Mouse (Mus musculus): Measurements from ENCODE around the gene Shc3.

The Shc3 gene

DNA sequence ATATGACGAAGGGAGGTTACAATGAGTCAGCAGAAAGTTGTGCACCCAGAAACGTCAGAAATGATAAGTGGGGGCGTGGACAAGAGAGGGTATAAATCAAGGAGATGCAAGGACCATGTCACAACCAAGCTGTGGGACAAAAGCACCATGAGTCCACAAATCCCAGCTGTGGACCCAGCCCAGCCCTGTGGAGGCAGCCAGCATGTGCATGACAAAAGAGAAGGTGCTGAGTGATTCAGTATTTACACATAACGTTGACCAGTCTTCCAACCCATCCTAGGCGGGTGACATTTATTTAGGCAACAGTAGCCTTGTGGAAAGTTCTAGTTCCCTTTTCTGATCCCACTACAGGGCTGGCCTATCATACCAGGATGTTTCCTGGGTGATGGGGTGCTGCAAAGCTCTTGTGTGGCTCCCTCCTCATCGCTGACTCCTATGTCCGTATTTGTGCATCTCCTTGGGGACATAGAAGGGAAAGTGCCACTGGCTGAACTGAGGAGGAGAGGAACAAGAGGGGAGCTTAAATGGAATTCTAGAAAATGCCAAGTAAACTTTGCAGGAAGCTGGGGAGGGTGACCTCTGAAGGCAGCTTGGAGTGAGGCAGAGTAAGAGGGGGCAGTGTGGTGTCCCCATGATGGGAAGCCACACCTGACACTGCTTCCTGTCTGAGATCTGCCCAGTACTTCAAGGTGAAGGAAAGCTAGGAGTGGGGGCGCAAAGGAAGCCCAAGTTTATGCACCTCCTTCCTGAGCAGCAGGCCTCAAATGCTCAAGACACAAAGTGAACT, 77.4 kb downstream of the Shc3 start:
- in situ Hi-C loops (cut with MboI; ENCODE audit: unreplicated experiment in 2 of 2), result loop anchor here in 1 of 2 experiments (25.0 kb wide), 1 partner anchor 1195 kb away; no protein-coding TSS in a partner anchor

GRCm38 (mm10) chr13:51490195-51490594, 79.0 kb downstream of the Shc3 start:
- in situ Hi-C loops (cut with MboI; ENCODE audit: unreplicated experiment in 2 of 2), result loop anchor here in 1 of 2 experiments (25.0 kb wide), 1 partner anchor 1197 kb away; no protein-coding TSS in a partner anchor

- in situ Hi-C loops (cut with MboI; ENCODE audit: unreplicated experiment in 2 of 2), result loop anchor here in 1 of 2 experiments (25.0 kb wide), 1 partner anchor 1198 kb away; no protein-coding TSS in a partner anchor
These were observed 80.3 kb downstream of the Shc3 start for GRCm38 (mm10) chr13:51488945-51489344.

- in situ Hi-C loops (cut with MboI; ENCODE audit: unreplicated experiment in 2 of 2), result loop anchor here in 1 of 2 experiments (25.0 kb wide), 1 partner anchor 1202 kb away; no protein-coding TSS in a partner anchor
These were observed 83.9 kb downstream of the Shc3 start for GRCm38 (mm10) chr13:51485291-51485690.

GRCm38 (mm10) chr13:51482786-51483185, 86.4 kb downstream of the Shc3 start:
- in situ Hi-C loops (cut with MboI; ENCODE audit: unreplicated experiment in 2 of 2), result loop anchor here in 1 of 2 experiments (25.0 kb wide), 1 partner anchor 1205 kb away; no protein-coding TSS in a partner anchor

GRCm38 (mm10) chr13:51480341-51481011, 88.7 kb downstream of the Shc3 start:
- in situ Hi-C loops (cut with MboI; ENCODE audit: unreplicated experiment in 2 of 2), result loop anchor here in 1 of 2 experiments (25.0 kb wide), 1 partner anchor 1207 kb away; no protein-coding TSS in a partner anchor

DNA sequence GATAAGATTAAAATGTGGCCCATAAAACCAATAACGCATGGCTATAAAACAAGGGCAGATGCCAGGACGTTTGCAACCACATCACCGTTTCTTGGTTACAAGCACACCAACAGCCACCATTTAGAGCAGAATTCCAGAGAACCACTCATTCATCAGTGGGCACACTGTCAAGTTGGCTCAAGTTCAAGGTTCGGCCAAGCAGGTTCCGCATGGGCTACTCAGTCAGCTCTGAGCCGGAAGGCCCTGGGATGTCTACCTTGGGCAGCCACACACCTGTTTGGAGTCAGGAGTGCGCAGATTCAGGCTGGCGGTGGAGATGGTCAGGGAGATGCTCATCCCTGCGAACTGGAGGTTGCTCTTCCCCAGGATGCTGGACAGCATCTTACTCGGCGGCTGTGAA, 89.4 kb downstream of the Shc3 start:
- in situ Hi-C loops (cut with MboI; ENCODE audit: unreplicated experiment in 2 of 2), result loop anchor here in 1 of 2 experiments (25.0 kb wide), 1 partner anchor 1207 kb away; no protein-coding TSS in a partner anchor

- in situ Hi-C loops (cut with MboI; ENCODE audit: unreplicated experiment in 2 of 2), result loop anchor here in 1 of 2 experiments (25.0 kb wide), 1 partner anchor 1210 kb away; no protein-coding TSS in a partner anchor
These were observed 92.2 kb downstream of the Shc3 start for GRCm38 (mm10) chr13:51476991-51477390.

DNA sequence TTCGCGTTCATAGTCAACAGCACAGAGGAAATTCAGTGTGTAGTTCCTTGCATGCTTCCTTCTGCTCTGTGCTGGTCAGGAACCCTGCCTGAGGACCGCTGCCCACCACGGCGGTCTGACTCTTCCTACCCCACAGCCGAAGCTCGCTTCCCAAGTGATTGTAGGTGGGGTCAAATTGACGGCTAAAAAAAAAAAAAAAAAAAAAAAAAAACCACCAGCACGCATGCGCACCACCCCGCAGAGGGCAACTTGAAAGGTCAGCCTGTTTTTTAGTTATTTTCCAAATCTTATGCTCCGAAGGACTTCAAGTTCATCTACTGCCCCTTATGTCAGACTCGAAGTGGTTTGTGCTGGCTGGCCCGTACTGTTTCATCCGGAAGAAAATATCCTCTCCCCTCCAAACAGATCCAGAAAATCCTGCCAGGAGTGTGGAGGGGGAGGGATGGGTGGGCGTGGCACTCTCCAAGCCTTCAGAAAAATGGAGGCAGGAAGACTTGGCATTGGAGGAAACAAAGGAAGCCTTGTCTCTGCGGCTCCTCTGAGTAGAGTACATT, 100.4 kb downstream of the Shc3 start:
- in situ Hi-C loops (cut with MboI; ENCODE audit: unreplicated experiment in 2 of 2), result no loop called here

DNA sequence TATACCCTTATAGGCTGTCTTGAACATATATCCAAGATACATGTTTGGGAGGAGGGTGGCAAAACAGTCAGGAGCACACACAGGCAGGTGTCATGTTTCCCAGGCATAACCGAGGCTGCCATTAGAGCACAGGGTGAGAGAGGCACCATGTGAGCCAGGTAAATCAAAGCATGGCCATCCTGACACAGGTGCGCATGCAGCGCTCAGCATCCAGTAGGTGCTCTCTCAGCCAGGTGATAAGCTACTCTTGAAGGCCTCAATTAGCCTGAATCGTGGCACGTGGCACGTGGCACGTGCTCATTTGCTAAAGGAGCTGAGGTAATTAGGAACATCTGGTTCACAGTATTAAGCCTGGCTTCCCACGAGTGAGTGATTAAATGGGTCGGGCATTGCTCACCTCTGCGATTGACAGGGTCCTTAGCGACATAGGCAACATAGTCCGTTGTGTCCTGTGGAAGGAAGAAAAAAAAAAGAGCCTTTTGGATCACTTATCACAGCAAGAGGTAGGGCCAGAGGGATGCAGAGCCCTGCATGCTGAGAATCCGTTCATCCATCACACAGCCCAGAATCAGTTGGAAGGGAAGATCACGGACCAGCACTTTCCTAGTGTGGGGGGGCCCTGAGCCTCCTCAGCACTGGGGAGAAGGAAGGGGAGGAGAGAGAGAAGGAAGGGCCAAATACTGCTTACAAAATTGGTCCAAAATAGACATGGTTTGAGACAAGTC, 102.9 kb downstream of the Shc3 start:
- in situ Hi-C loops (cut with MboI; ENCODE audit: unreplicated experiment in 2 of 2), result no loop called here

DNA sequence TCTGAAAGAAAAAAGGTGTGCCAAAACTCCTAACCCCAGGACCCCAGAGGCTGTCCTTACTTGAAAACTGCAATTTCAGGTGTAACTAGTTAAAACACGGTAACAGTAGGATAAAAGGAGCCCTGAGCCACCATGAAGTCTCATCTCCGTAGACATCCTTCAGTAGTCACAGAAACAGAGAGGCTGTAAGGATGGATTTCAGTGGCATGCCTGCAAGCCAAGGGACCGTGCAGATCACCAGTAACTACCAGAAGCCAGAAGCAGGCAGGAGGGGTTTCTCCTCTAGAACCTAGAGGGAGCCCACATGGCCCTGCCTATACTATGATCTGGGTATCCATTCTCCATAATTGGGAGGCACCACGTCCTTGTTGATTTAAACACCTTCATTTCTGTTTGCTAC, 104.9 kb downstream of the Shc3 start:
- in situ Hi-C loops (cut with MboI; ENCODE audit: unreplicated experiment in 2 of 2), result no loop called here

GRCm38 (mm10) chr13:51456190-51456878, 112.9 kb downstream of the Shc3 start:
- in situ Hi-C loops (cut with MboI; ENCODE audit: unreplicated experiment in 2 of 2), result no loop called here

DNA sequence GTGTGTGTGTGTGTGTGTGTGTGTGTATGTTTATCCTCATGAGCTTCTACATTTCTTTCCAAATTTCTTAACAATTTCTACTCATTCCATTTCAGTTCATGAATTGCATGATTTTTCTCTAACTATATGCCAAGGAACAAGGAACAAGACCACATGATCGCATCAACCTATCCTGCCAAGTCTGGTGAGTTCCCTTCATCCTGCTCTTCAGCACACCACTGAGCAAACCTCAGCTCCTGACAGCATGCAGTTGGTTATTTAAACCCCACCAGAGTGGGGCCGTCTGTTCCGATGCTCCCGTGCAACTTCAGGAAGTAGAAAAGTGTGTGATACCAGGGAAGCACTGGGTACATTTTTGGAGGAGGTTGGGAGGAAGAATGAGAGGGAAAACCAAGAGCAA, 122.7 kb downstream of the Shc3 start:
- in situ Hi-C loops (cut with MboI; ENCODE audit: unreplicated experiment in 2 of 2), result loop anchor here in 1 of 2 experiments (10.0 to 25.0 kb wide), 2 partner anchors 178 to 2009 kb away; no protein-coding TSS in a partner anchor

- in situ Hi-C loops (cut with MboI; ENCODE audit: unreplicated experiment in 2 of 2), result loop anchor here in 1 of 2 experiments (10.0 to 25.0 kb wide), 2 partner anchors 182 to 2006 kb away; no protein-coding TSS in a partner anchor
These were observed 126.3 kb downstream of the Shc3 start for GRCm38 (mm10) chr13:51442922-51443321.

GRCm38 (mm10) chr13:51437105-51438085, 131.8 kb downstream of the Shc3 start:
- in situ Hi-C loops (cut with MboI; ENCODE audit: unreplicated experiment in 2 of 2), result loop anchor here in 1 of 2 experiments (25.0 kb wide), 1 partner anchor 2000 kb away; no protein-coding TSS in a partner anchor

DNA sequence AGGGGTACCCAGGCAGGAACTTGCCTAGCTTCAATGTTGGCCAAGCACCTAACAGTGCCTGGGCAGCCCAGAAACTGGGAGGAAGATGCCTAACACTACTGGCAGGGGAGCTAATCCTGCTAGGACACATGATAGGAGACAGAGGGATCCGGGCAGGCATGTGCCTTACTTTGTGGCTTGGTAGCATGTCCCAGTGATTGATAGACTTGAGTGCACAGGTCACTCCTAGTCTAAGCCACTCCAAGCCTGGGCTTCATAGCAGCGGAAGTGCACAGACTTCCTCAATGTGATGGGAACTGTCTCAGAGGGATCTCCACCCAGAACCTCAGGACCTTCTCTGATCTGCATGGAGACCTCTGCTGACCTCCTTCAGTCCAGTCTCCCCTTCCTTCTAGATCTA, 134.1 kb downstream of the Shc3 start:
- in situ Hi-C loops (cut with MboI; ENCODE audit: unreplicated experiment in 2 of 2), result loop anchor here in 1 of 2 experiments (25.0 kb wide), 1 partner anchor 1998 kb away; no protein-coding TSS in a partner anchor

- in situ Hi-C loops (cut with MboI; ENCODE audit: unreplicated experiment in 2 of 2), result loop anchor here in 1 of 2 experiments (25.0 kb wide), 1 partner anchor 1997 kb away; no protein-coding TSS in a partner anchor
These were observed 134.8 kb downstream of the Shc3 start for GRCm38 (mm10) chr13:51434460-51434859.

- in situ Hi-C loops (cut with MboI; ENCODE audit: unreplicated experiment in 2 of 2), result loop anchor here in 1 of 2 experiments (25.0 kb wide), 1 partner anchor 1996 kb away; no protein-coding TSS in a partner anchor
These were observed 135.8 kb downstream of the Shc3 start for GRCm38 (mm10) chr13:51433371-51433770.
